Mouse (Mus musculus) ovary, adult 2 months (tissue): ENCODE data around the gene Gm21828. TPM values are rescaled to one million over a fixed set of nuclear protein-coding genes. Genes with fewer than 3 reads are reported as not detected.

Experiments
- polyA plus RNA-seq: library from polyadenylated mRNA; depleted of rRNA; stranded (reverse); fragments of >200 nt; gene quantifications from 2 replicates; pipeline ENCODE4 v1.2.3, GENCODE M21; 2012; rRNA removed

Gene Gm21828
- polyA plus RNA-seq: not detected in 2 replicates

GRCm38 (mm10) chrY:13223828-13224227 is at the start of gene Gm21828:
TSS of gene Gm21828 (minus strand) at chrY:13223928.

DNA sequence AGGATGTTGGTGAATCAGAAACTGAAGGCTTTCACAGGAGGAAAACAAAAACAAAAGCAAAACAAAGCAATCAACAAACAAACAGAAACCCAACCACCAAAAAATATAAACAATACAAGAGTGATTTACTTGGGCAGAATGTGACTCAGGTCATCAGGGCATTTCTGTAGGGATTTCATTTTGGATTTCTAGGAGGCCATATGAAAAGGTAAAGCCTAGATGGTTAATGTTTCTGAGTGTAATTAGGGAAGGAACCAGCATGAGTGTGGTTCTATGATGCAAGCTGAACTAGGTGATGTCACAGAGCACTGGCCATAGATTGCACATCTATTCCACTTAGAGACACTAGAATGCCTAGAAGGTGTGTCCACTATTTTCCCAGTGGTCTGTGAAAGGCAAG is 28.4 kb upstream of the Gm21828 start, which contains the start of the genes Gm21440 and Gm21454:
Gm21440 (plus strand) TSS at position 301 of the 400 bp plus-strand sequence.
Gm21454 (plus strand) TSS at position 352 of the 400 bp plus-strand sequence.

Other genes with a start within 250 kb of the Gm21828 start
- not detected in 2 replicates for gene Gm20807, start 181.0 kb downstream of the Gm21828 start, polyA plus RNA-seq
- not detected in 2 replicates for gene Gm21891, start 90.4 kb downstream of the Gm21828 start, polyA plus RNA-seq
- not detected in 2 replicates for gene Gm21425, start 62.0 kb downstream of the Gm21828 start, polyA plus RNA-seq
- not detected in 2 replicates for gene Gm21440, start 28.5 kb upstream of the Gm21828 start, polyA plus RNA-seq
- gene Gm21454, start 28.5 kb upstream of the Gm21828 start, polyA plus RNA-seq: not detected in 2 replicates
- gene Gm21725, start 125.1 kb upstream of the Gm21828 start, polyA plus RNA-seq: not detected in 2 replicates
- not detected in 2 replicates for gene Gm21866, start 241.7 kb upstream of the Gm21828 start, polyA plus RNA-seq